In genomic region chr16:96481791-96482190, GRCm38 (mm10) we compare ENCODE assay signal across 12 mouse cellular contexts.
"Had no signal": no experiment of that assay in that cellular context is flagged by ENCODE, and none has a peak within 500 bp of the region (broad histone marks: within the 10 kb centered on the region; RNA-seq: fewer than 3 reads in every experiment).

No protein-coding gene starts in this region.

- DNase-seq: left cerebral cortex, postnatal 4 days; liver; liver, embryonic 13.5 days; liver, postnatal 0 days; lung, adult 18-20 months; lung, adult 2 months; lung, embryonic 14.5 days; lung, postnatal 10 days; lung, postnatal 14 days; lung, postnatal 36 days; lung, postnatal 4 days; midbrain, embryonic 14.5 days had no signal
